Mouse (Mus musculus) erythroblast, embryonic 14.5 days (primary cell): Measurements from ENCODE around the gene Chchd6.

Source experiments
- GATA1 ChIP-seq: IDR thresholded peaks from 2 replicates; pipeline ENCODE4 v1.6.1; 2012; ENCODE audit warnings: low read length, inconsistent platforms, mixed read lengths
- TAL1 ChIP-seq: IDR thresholded peaks from 3 replicates; pipeline ENCODE4 v1.6.1; 2012; ENCODE audit warnings: low read length, inconsistent platforms, mixed read lengths

- TF ChIP-seq GATA1 (no peak), TAL1 (no peak)
These were observed at the start of gene Chchd6 for GRCm38 (mm10) chr6:89595018-89595776.
